32 mouse cellular contexts compared by ENCODE assay signal in the genomic region with DNA sequence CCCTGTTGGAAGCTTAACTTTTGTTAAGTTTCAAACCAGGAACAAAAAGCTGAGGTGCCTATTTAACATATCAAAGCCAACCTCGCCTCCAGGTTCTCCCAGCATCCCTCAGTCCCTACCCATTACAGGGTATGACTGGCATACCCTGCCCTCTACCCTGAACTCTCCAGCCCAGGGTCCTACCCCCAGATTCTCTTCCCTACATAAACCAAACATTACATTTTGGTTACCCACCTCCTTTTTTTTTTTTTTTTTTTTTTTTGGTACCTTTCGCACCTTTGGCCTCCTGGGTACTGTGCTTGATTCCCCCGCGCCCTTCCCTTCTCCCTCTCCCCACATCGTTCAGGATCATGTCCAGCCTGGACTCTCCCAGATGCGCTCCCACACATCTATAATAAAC. TPM values are rescaled to one million over a fixed set of nuclear protein-coding genes. Genes with fewer than 3 reads are reported as not detected.
"Had no signal": no experiment of that assay in that cellular context is flagged by ENCODE, and none has a peak within 500 bp of the region (broad histone marks: within the 10 kb centered on the region; RNA-seq: fewer than 3 reads in every experiment).

No protein-coding gene starts in this region.

- H3K4me1 ChIP-seq: heart, embryonic 13.5 days; heart, embryonic 15.5 days; hindbrain, embryonic 12.5 days; hindbrain, embryonic 13.5 days; hindbrain, embryonic 15.5 days; intestine, embryonic 15.5 days; kidney, embryonic 15.5 days had no signal

- H3K36me3 ChIP-seq: heart, embryonic 12.5 days; heart, embryonic 13.5 days; heart, embryonic 15.5 days; hindbrain, embryonic 12.5 days; hindbrain, embryonic 13.5 days; hindbrain, embryonic 15.5 days; intestine, embryonic 15.5 days; kidney, embryonic 15.5 days had no signal

- H3K9ac ChIP-seq: heart, embryonic 12.5 days; heart, embryonic 13.5 days; heart, embryonic 15.5 days; hindbrain, embryonic 12.5 days; hindbrain, embryonic 13.5 days; hindbrain, embryonic 14.5 days; hindbrain, embryonic 15.5 days; intestine, embryonic 15.5 days; kidney, embryonic 15.5 days had no signal

- H3K4me3 ChIP-seq: heart, embryonic 12.5 days; heart, embryonic 13.5 days; heart, embryonic 15.5 days; hindbrain, embryonic 12.5 days; hindbrain, embryonic 13.5 days; hindbrain, embryonic 15.5 days; intestine, embryonic 15.5 days; kidney, embryonic 15.5 days; layer of hippocampus, adult 2 months had no signal

- H3K27me3 ChIP-seq: hindbrain, embryonic 15.5 days; intestine, embryonic 15.5 days had no signal

- H3K27ac ChIP-seq: heart, embryonic 13.5 days; heart, embryonic 15.5 days; hindbrain, embryonic 12.5 days; hindbrain, embryonic 13.5 days; hindbrain, embryonic 14.5 days; hindbrain, embryonic 15.5 days; hindbrain, postnatal 0 days; intestine, embryonic 15.5 days; kidney, embryonic 15.5 days; kidney, postnatal 0 days; layer of hippocampus, adult 2 months had no signal

- H3K9me3 ChIP-seq: heart, embryonic 12.5 days; heart, embryonic 13.5 days; heart, embryonic 15.5 days; hindbrain, embryonic 12.5 days; hindbrain, embryonic 13.5 days; hindbrain, embryonic 15.5 days; intestine, embryonic 15.5 days; kidney, embryonic 15.5 days had no signal

- DNase-seq: heart, postnatal 10 days; heart, postnatal 14 days; heart, postnatal 36 days; heart, postnatal 4 days; kidney, adult 11 months; kidney, adult 18-20 months; kidney, adult 2 months; kidney, adult 8-10 months; kidney, adult 9 months; kidney, postnatal 10 days; kidney, postnatal 14 days; kidney, postnatal 25 days; kidney, postnatal 36 days; kidney, postnatal 4 days; layer of hippocampus, adult 9-11 months; layer of hippocampus, postnatal 36 days had no signal

RNA-seq across cellular contexts. Expression of gene Col6a5, which starts 15.9 kb away (rescaled TPM):
- total RNA-seq: hematopoietic stem cell, adult 5-6 weeks had no signal
- polyA plus RNA-seq: heart, embryonic 11.5 days; hindbrain, embryonic 11.5 days; hindbrain, embryonic 13.5 days; hindbrain, embryonic 14.5 days; inflammation-experienced regulatory T-cells, adult 6 months had no signal
